Mouse (Mus musculus): Measurements from ENCODE around the gene Sec24d. TPM values are rescaled to one million over a fixed set of nuclear protein-coding genes. Genes with fewer than 3 reads are reported as not detected.

Sec24d gene
- polyA plus RNA-seq, 1 experiment from 2014 or later: 66.1 TPM

DNA sequence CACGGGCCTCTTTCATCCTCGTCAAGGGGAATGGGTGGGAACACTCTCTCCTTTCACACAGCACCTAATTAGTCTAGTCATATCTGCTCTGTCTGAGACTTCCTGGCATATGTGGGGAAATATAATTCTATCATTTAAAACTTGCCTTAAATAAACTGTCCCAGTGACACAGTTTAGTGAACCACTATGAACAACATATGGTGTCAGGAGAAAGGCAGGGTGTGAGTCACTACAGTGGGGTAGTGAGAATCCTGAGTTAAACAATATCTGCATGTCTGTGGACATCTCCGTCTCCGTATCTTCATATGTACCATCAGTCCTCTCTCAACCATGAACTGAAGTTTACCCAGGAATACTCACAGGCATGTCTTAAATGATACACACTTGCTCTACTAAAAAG lies 123.9 kb downstream of the Sec24d start:
- 22% methylated on average over 4 of the region's 4 CpGs for WGBS
- no peak overlapping the region for H3K9ac ChIP-seq
- ATAC-seq (ENCODE audit: insufficient read depth): 0 out of 2 replicates have a peak, but pooled peaks have one; percentile 29

DNA sequence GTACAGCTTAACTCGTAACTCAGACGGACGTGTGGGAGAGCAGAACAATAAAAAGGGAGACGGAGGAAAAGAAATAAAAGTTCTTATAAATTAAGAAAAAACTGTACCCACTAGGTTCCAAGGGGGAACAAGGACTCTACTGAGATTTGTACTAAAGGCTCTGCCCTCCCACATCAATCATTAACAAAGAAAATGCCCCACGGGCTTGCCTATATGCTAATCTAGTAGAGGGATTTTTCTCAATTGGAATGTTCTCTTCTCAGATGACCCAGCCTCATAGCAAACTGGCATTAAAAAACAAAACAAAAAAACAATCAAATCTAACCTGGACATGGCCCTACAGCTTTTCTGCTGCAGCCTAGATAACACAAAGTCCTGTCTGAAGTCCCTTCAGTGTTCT lies 128.4 kb downstream of the Sec24d start:
- TF ChIP-seq CTCF (IDR thresholded peaks at IDR 0.05; ENCODE audit: low read depth): no peak
- DNase-seq (no peak), ATAC-seq (ENCODE audit: insufficient read depth) (no peak)
- no peak overlapping the region for H3K4me3 ChIP-seq (ENCODE audit: low read depth, low read length)
- H3K9ac ChIP-seq: no peak overlapping the region
- H3K27me3 ChIP-seq (ENCODE audit: insufficient read depth, low read length): no peaks in the 10 kb centered on the region
- H3K4me1 ChIP-seq (ENCODE audit: insufficient read depth): no peaks in the 10 kb centered on the region
- H3K4me2 ChIP-seq: no peak overlapping the region
- no peaks in the 10 kb centered on the region for H3K9me3 ChIP-seq (ENCODE audit: low read depth, low read length)
- no peak overlapping the region for H3K27ac ChIP-seq (ENCODE audit: low read depth)
- 83% methylated on average over 5 of the region's 5 CpGs for WGBS
- no peaks in the 10 kb centered on the region for H3K36me3 ChIP-seq (ENCODE audit: insufficient read depth)

More for the DNA sequence above, 123.9 kb downstream of the Sec24d start:
- Histone ChIP-seq H3K9me3 (ENCODE audit: low read depth, low read length) (no peaks in the 10 kb centered on the region), H3K4me2 (no peak overlapping the region), H3K36me3 (ENCODE audit: insufficient read depth) (no peaks in the 10 kb centered on the region), H3K4me3 (ENCODE audit: low read depth, low read length) (no peak overlapping the region), H3K27me3 (ENCODE audit: insufficient read depth, low read length) (no peaks in the 10 kb centered on the region), H3K4me1 (ENCODE audit: insufficient read depth) (no peaks in the 10 kb centered on the region), H3K27ac (ENCODE audit: low read depth) (no peak overlapping the region)
- TF ChIP-seq CTCF (IDR thresholded peaks at IDR 0.05; ENCODE audit: low read depth): no peak
- no peak for DNase-seq

GRCm38 (mm10) chr3:123397562-123398481 lies 130.6 kb downstream of the Sec24d start:
- Histone ChIP-seq H3K27me3 (ENCODE audit: insufficient read depth, low read length) (no peaks in the 10 kb centered on the region), H3K4me1 (ENCODE audit: insufficient read depth) (no peaks in the 10 kb centered on the region), H3K36me3 (ENCODE audit: insufficient read depth) (no peaks in the 10 kb centered on the region), H3K4me2 (no peak overlapping the region), H3K4me3 (ENCODE audit: low read depth, low read length) (no peak overlapping the region), H3K27ac (ENCODE audit: low read depth) (no peak overlapping the region), H3K9ac (no peak overlapping the region), H3K9me3 (ENCODE audit: low read depth, low read length) (no peaks in the 10 kb centered on the region)
- DNase-seq (no peak), ATAC-seq (ENCODE audit: insufficient read depth) (no peak)
- 54% methylated on average over 9 of the region's 9 CpGs for WGBS
- no peak for TF ChIP-seq CTCF (IDR thresholded peaks at IDR 0.05; ENCODE audit: low read depth)

GRCm38 (mm10) chr3:123404945-123405344 lies 137.7 kb downstream of the Sec24d start:
- no peaks in the 10 kb centered on the region for H3K4me1 ChIP-seq (ENCODE audit: insufficient read depth)
- H3K27ac ChIP-seq (ENCODE audit: low read depth): no peak overlapping the region
- no peak overlapping the region for H3K4me2 ChIP-seq
- no peaks in the 10 kb centered on the region for H3K36me3 ChIP-seq (ENCODE audit: insufficient read depth)
- no peak for TF ChIP-seq CTCF (IDR thresholded peaks at IDR 0.05; ENCODE audit: low read depth)
- no peak for ATAC-seq (ENCODE audit: insufficient read depth)
- H3K4me3 ChIP-seq (ENCODE audit: low read depth, low read length): no peak overlapping the region
- H3K9me3 ChIP-seq (ENCODE audit: low read depth, low read length): no peaks in the 10 kb centered on the region
- 71% methylated on average over 3 of the region's 3 CpGs for WGBS
- no peaks in the 10 kb centered on the region for H3K27me3 ChIP-seq (ENCODE audit: insufficient read depth, low read length)
- DNase-seq: no peak
- no peak overlapping the region for H3K9ac ChIP-seq

DNA sequence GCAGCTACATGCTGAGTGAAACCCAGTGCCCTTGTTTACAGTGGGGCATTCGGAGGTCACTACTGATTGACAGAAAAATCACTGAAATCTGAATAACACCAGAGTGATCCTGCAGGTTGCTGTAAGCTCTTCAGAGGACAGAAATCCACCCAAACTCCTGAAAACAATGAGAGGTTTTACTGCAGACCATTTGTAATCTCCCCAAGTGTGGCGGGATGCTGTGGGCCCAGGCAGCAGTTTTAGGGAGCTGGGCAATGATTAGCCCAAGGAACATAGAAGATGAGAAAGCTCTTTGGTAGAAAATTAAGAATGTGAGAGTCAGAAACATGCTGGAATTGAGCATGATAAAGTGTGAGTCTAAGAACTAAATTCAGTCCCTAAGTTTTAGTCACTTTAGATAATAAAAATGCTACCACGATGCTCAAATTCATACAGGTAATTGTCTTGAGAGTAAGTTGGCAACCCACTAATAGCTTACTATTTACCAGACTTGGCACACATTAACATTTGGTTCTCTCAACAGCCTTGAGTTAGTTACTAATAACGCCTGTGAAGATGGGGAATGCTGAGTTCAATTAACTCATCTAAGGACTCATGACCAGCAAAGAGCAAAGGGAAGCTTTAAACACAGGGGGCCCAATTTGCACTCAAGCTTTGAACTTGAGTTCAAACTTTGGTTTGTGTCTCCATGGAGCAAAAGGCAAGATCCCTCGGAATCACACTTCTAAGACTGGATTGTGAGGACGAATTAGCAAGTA lies 144.7 kb downstream of the Sec24d start:
- no peak for DNase-seq
- Histone ChIP-seq H3K27me3 (ENCODE audit: insufficient read depth, low read length) (no peaks in the 10 kb centered on the region), H3K36me3 (ENCODE audit: insufficient read depth) (no peaks in the 10 kb centered on the region), H3K27ac (ENCODE audit: low read depth) (no peak overlapping the region), H3K9me3 (ENCODE audit: low read depth, low read length) (no peaks in the 10 kb centered on the region), H3K9ac (no peak overlapping the region), H3K4me2 (no peak overlapping the region), H3K4me3 (ENCODE audit: low read depth, low read length) (no peak overlapping the region), H3K4me1 (ENCODE audit: insufficient read depth) (no peaks in the 10 kb centered on the region)
- TF ChIP-seq CTCF (IDR thresholded peaks at IDR 0.05; ENCODE audit: low read depth): no peak
- no peak for ATAC-seq (ENCODE audit: insufficient read depth)
- 76% methylated on average over 6 of the region's 6 CpGs for WGBS

DNA sequence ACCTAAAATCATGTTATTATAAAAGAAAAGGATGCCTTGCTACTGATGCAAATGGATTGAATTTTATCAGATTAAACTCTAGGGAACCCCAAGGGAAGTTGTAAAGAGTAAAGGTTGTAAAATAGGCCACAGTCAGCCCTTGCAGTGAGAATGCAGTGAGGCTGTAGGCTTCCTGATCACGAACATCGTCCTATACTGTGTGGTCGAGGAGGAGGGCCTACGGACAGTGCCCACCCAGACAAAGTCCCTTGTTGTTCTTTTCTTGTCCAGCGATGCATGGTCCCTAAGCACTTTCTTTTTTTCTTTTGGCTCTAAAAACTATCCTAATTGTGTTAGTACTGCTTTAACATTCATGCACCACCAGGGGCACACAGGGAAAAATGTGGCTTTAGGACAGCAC lies 145.9 kb downstream of the Sec24d start:
- no peaks in the 10 kb centered on the region for H3K27me3 ChIP-seq (ENCODE audit: insufficient read depth, low read length)
- H3K9me3 ChIP-seq (ENCODE audit: low read depth, low read length): no peaks in the 10 kb centered on the region
- no peak for ATAC-seq (ENCODE audit: insufficient read depth)
- no peak for TF ChIP-seq CTCF (IDR thresholded peaks at IDR 0.05; ENCODE audit: low read depth)
- H3K4me1 ChIP-seq (ENCODE audit: insufficient read depth): no peaks in the 10 kb centered on the region
- H3K4me2 ChIP-seq: no peak overlapping the region
- no peak for DNase-seq
- no peak overlapping the region for H3K9ac ChIP-seq
- 72% methylated on average over 5 of the region's 5 CpGs for WGBS
- no peak overlapping the region for H3K4me3 ChIP-seq (ENCODE audit: low read depth, low read length)
- no peaks in the 10 kb centered on the region for H3K36me3 ChIP-seq (ENCODE audit: insufficient read depth)
- H3K27ac ChIP-seq (ENCODE audit: low read depth): no peak overlapping the region

Other genes starting within 250 kb of the Sec24d start
- gene Myoz2, start 232.4 kb upstream of the Sec24d start, polyA plus RNA-seq (2014; fragmentation: Nextera tagmentation; extraction: Ambion mirVana): 0.17 and 1.2 TPM in 2 replicates
- gene Synpo2, start 31.3 kb upstream of the Sec24d start, polyA plus RNA-seq (2014; fragmentation: Nextera tagmentation; extraction: Ambion mirVana): 13.2 TPM in 2 replicates
- gene Mettl14, start 118.7 kb downstream of the Sec24d start, polyA plus RNA-seq (2014; fragmentation: Nextera tagmentation; extraction: Ambion mirVana): 20.1 and 21.0 TPM in 2 replicates
- gene Prss12, start 179.5 kb downstream of the Sec24d start, polyA plus RNA-seq (2014; fragmentation: Nextera tagmentation; extraction: Ambion mirVana): 11.5 and 12.0 TPM in 2 replicates